Mouse (Mus musculus): ENCODE data around the gene Rngtt.

GRCm38 (mm10) chr4:33284083-33284880, 25.8 kb upstream of the Rngtt start:
- TF ChIP-seq CTCF (conservative IDR thresholded peaks at IDR 0.05; ENCODE audit: insufficient read depth, insufficient read length, low read depth, low read length) (no peak), POLR2A (IDR thresholded peaks at IDR 0.05; ENCODE audit: low read depth, low read length) (no peak)

Data from kidney, adult 2 months (tissue).